Mouse (Mus musculus): ENCODE data around the gene Chrna7. TPM values are rescaled to one million over a fixed set of nuclear protein-coding genes. Genes with fewer than 3 reads are reported as not detected.

The Chrna7 gene
- not detected for polyA plus RNA-seq (2014; fragmentation: Illumina TruSeq; extraction: RNeasy Lipid Tissue Mini Kit (QIAGEN cat#74804); ENCODE audit: low replicate concordance)

DNA sequence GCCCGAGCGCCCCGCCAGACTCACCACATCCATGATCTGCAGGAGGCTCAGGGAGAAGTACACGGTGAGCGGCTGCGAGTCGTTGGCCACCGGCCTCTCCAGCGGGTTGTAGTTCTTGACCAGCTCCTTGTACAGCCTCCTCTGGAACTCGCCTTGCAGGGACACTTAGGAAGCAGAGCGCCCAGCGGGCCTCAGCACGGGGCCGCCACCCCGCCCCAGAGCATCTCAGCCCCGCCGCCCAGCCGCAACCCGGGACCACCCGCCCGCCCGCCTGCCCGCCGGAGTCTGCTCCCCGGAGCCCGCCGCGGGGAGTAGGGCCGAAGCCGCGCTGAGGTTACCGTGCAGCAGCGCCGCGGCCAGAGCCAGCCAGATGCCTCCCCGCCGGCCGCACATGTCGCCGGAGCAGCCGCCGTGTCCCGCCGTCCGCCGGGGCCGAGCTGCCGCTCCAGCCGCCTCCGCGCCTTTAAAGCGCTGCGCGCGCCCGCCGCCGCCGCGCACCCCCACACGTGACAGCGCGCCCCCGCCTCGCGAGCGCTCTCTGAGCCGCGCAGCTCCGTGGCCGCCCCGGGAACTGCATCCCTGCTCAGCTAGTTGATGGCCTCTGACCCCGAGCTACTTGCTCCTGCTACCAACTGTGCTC lies at the start of gene Chrna7:
Gene Chrna7 (minus strand): TSS at position 486 of the 640 bp plus-strand sequence.

Other genes starting within 250 kb of the Chrna7 start
- gene Otud7a, start 232.2 kb upstream of the Chrna7 start, polyA plus RNA-seq (2014; fragmentation: Illumina TruSeq; extraction: RNeasy Lipid Tissue Mini Kit (QIAGEN cat#74804); ENCODE audit: low replicate concordance), result not detected